Mouse (Mus musculus) embryonic fibroblast, embryonic 13.5 days (primary cell): ENCODE data around the gene F2rl2.

Experiments
- CTCF ChIP-seq: IDR thresholded peaks from 2 replicates; pipeline ENCODE4 v1.5.1; 2011; ENCODE audit warnings: mild to moderate bottlenecking, control low read depth, low read length, moderate library complexity, borderline replicate concordance; ENCODE audit not compliant: insufficient read depth
- POLR2A ChIP-seq: IDR thresholded peaks from 2 replicates; pipeline ENCODE4 v1.6.1; 2011; ENCODE audit warnings: low read depth, mild to moderate bottlenecking, control low read depth, low read length, moderate library complexity

- TF ChIP-seq CTCF (no peak), POLR2A (no peak)
These were observed 50.4 kb downstream of the F2rl2 start for GRCm38 (mm10) chr13:95747101-95747500.
